Mouse (Mus musculus) lung, postnatal 4 days (tissue): ENCODE measurements around the gene Olfr152.

Experiments used
- DNase-seq, 2 experiments: peaks; one replicate each; pipeline ENCODE4 v3.0.0; 2021

Olfr152 gene

GRCm38 (mm10) chr2:87779183-87779582 lies at the start of gene Olfr152:
Gene Olfr152 (plus strand): TSS chr2:87779483.
- no peak for DNase-seq

- no peak for DNase-seq
Observed at GRCm38 (mm10) chr2:87739878-87740277, 39.4 kb upstream of the Olfr152 start, which contains the start of gene Olfr1138. Gene Olfr1138 (minus strand): TSS chr2:87739978.

GRCm38 (mm10) chr2:87743452-87743851 lies 35.8 kb upstream of the Olfr152 start, which contains the start of gene Olfr1140:
Gene Olfr1140 (plus strand): TSS chr2:87743752.
- DNase-seq, result no peak

- no peak for DNase-seq
Observed at GRCm38 (mm10) chr2:87753891-87754290, 25.4 kb upstream of the Olfr152 start, which contains the start of gene Olfr1141. Gene Olfr1141 (minus strand): TSS chr2:87753991.

GRCm38 (mm10) chr2:87776143-87776542 lies 3.1 kb upstream of the Olfr152 start:
- DNase-seq, result no peak

- DNase-seq, result no peak
Observed at GRCm38 (mm10) chr2:87800292-87800691, 21.0 kb downstream of the Olfr152 start, which contains the start of gene Olfr1143. Gene Olfr1143 (plus strand): TSS chr2:87800592.

GRCm38 (mm10) chr2:87809522-87809921 lies 30.2 kb downstream of the Olfr152 start, which contains the start of gene Olfr1145:
Gene Olfr1145 (plus strand): TSS chr2:87809822.
- DNase-seq, result no peak

GRCm38 (mm10) chr2:87830233-87830632 lies 51.0 kb downstream of the Olfr152 start, which contains the start of gene Olfr1148:
Gene Olfr1148 (plus strand): TSS chr2:87830533.
- no peak for DNase-seq
